Mouse (Mus musculus) heart, postnatal 4 days (tissue): ENCODE results near the gene Map3k7cl. TPM values are rescaled to one million over a fixed set of nuclear protein-coding genes. Genes with fewer than 3 reads are reported as not detected.

Experiments
- DNase-seq: peaks from one replicate; pipeline ENCODE4 v3.0.0; 2021
- total RNA-seq, 2 experiments: library from RNA; stranded (reverse); gene quantifications; 2 replicates each; pipeline ENCODE4 v1.2.3; 2021

Gene Map3k7cl
- total RNA-seq, result 1 to 10 TPM; 9.4 to 9.5 TPM

- peak; percentile 37 for DNase-seq
Observed at GRCm38 (mm10) chr16:87552907-87553691, at the start of gene Map3k7cl. Gene Map3k7cl, plus strand, starts transcription at chr16:87553330.

GRCm38 (mm10) chr16:87511706-87512105, 41.4 kb upstream of the Map3k7cl start:
- DNase-seq, result no peak

DNA sequence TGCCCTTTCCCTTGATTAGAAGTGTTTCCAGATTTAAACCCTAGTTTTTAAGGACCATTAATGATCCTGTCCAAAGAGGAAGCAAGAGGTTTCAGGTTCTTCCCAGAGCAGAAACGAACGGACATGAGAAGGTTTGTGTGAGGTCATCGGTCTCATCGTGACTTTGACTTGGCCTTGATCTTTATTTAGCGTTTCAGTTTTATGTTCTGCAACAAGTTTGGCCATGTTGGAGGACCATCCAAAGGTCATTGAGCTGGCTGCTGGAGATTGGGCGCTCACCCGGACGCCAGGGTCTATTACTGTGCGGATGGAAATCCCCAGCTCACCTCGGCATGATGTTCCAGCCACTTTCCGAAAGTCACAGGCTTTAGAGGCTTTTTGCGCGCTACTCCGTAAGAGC, 40.8 kb upstream of the Map3k7cl start:
- no peak for DNase-seq

DNA sequence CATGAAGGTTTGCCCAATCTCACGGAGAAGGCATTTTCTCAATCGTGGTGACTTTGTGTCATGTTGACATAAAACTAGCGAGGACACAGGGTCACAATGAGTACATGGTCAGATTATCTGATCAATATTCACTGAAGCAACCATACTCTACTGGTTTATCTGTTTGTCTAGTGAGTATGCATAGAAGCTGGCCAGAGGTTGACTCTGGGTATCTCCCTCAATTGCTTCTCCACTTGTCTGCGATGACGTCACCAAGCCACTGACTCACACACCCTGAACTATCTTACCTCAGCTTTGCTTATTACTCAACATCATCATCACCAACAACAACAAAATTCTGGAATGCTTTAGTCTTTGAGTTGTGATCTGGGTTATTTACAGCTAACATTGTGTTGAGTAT, 28.9 kb upstream of the Map3k7cl start:
- no peak for DNase-seq

DNA sequence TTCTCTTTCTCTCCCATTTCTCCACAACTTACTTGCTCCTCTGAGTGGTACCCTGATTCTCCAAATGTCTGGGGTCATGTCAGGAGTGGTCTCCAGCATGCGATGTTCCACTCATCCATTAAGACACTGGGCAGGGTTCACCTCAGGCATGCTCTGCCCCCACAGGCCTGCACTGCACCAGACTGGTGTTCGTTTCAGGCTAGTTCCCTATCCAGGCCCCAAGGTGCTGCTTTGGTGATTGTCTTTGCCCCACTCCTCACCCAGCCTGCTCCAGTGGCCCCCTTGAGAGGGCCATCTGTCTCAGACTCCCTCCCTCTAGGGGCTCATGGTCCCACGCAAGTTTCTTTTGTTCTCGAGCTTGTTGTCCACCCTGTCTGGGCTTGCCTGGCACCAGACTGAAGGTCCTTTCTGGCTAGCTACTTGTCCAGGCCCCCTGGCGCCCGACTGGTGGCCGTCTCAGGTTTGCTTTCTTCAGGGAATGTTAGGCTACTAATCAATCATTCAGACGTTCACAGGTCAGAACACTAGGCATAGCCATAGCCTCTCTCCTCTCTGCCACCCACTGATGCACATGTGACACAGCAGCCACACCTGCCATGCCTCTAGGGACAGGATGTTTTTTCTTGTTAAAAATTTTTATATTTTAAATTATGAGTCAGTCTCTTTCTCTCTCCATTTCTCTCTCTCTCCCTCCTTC, 25.4 kb upstream of the Map3k7cl start:
- no peak for DNase-seq

- DNase-seq, result no peak
Observed at GRCm38 (mm10) chr16:87528755-87529154, 24.4 kb upstream of the Map3k7cl start.

DNA sequence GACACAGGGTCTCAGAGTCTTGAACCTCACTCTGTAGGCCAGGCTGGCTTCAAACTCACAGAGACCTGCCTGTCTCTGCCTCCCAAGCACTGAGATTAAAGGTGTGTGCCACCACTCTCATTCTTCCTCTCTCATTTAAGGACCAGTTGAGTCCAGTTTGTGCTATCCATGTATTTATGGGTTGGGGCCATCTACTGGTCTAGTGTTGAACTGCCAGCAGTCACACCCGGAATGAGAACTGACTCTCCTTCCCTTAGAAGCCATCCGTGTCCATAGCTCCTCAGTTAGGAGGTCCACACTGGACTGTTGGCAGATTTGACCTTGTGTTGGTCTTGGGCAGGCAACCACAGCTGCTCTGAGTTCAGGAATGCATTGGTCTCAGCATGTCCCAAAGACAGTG, 4.8 kb upstream of the Map3k7cl start:
- DNase-seq, result peak; percentile 13

DNA sequence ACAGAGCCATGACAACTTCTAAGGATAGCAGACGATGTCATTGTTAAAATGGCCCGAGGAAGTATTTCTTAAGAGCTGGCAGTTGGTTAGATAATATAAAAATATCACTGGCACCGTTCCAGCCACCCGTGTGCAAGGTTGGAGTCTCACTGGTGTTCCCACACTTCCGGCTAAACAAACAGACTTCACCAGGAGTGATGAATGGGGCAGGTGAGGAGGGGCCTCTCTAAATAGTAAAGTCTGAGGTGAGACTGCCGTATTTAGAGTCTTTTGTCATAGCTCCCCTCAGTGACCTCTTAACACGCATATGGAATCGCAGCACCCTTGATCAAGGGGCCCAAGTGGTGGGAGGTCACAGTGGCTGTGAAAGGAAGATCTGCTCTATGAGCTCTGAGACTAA, 3.2 kb downstream of the Map3k7cl start:
- peak; percentile 16 for DNase-seq

GRCm38 (mm10) chr16:87561501-87561900, 8.4 kb downstream of the Map3k7cl start:
- DNase-seq, result no peak

DNA sequence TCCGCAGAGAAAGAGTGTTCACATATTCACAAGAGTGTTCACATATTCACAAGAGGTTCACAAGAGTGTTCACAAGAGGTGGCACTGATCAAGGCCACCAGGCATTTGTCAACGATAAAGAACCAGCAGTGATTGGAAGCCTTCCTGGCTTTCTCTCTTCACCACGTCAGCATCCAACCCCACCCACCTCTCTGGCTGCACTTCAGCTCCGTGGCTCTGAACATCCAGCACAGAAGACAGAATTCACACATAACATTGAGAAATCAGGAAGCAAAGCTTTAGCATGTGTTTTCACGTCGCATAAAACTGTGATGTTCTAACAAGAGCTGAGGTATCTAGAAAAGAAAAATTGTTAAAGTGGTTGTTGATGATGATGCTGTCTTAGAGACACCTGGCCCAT, 10.4 kb downstream of the Map3k7cl start:
- DNase-seq, result peak; percentile 25

- no peak for DNase-seq
Observed at GRCm38 (mm10) chr16:87564564-87564963, 11.4 kb downstream of the Map3k7cl start.

DNA sequence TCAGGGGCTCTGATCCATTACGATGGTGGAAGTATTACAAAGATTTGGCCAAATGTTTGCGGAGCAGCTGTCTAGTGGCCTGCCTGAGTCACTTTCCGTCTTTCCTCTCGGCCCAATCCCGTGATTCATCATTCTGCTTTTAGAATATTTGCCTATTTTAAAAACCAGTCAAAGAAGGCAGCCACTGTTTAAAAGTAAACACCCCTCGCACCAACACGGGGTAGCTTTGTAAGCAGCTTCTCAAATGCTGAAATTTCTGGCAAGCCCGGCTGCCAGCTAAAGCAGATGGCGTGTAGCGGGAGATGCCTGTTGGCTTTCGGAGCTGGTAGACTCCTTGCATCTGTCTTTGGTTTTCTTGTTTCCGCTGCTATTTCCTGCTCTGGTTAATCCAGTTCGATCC, 14.4 kb downstream of the Map3k7cl start:
- DNase-seq, result no peak

- no peak for DNase-seq
Observed at GRCm38 (mm10) chr16:87568241-87568640, 15.1 kb downstream of the Map3k7cl start.

- DNase-seq, result no peak
Observed at GRCm38 (mm10) chr16:87569576-87570105, 16.5 kb downstream of the Map3k7cl start.

- DNase-seq, result no peak
Observed at GRCm38 (mm10) chr16:87570334-87570733, 17.2 kb downstream of the Map3k7cl start.

- no peak for DNase-seq
Observed at GRCm38 (mm10) chr16:87573409-87573808, 20.3 kb downstream of the Map3k7cl start.

GRCm38 (mm10) chr16:87574160-87574559, 21.0 kb downstream of the Map3k7cl start:
- DNase-seq, result no peak

- DNase-seq, result no peak
Observed at GRCm38 (mm10) chr16:87575600-87575999, 22.5 kb downstream of the Map3k7cl start.

GRCm38 (mm10) chr16:87578881-87579280, 25.8 kb downstream of the Map3k7cl start:
- peak; percentile 32 for DNase-seq

- DNase-seq, result no peak
Observed at GRCm38 (mm10) chr16:87579462-87579861, 26.3 kb downstream of the Map3k7cl start.

GRCm38 (mm10) chr16:87582776-87583175, 29.6 kb downstream of the Map3k7cl start:
- no peak for DNase-seq

DNA sequence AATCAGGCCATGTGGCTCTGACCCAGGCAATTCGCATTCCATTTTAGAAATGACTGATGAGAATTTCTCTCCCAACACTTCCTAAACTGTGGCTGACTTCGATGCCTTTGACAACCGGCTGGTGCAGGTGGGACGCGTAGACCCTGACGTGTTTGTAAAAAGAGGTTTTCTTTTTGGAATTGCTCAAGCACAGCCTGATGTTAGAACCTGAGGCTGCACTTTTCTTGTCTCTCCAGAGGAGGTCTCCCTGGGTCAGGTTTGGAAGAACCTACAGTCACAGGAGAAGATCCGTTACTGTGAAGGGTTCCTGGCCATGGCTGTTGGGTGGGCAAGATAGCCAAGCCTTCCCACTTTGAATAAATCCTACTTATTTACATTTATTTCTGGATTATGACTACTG, 31.5 kb downstream of the Map3k7cl start:
- peak; percentile 22 for DNase-seq

GRCm38 (mm10) chr16:87585548-87586262, 32.6 kb downstream of the Map3k7cl start:
- no peak for DNase-seq
